Mouse (Mus musculus): ENCODE measurements around the gene Aifm2. TPM values are rescaled to one million over a fixed set of nuclear protein-coding genes. Genes with fewer than 3 reads are reported as not detected.

The Aifm2 gene
- polyA plus RNA-seq (2012; rRNA removed): 23.0 and 28.8 TPM in 2 replicates

DNA sequence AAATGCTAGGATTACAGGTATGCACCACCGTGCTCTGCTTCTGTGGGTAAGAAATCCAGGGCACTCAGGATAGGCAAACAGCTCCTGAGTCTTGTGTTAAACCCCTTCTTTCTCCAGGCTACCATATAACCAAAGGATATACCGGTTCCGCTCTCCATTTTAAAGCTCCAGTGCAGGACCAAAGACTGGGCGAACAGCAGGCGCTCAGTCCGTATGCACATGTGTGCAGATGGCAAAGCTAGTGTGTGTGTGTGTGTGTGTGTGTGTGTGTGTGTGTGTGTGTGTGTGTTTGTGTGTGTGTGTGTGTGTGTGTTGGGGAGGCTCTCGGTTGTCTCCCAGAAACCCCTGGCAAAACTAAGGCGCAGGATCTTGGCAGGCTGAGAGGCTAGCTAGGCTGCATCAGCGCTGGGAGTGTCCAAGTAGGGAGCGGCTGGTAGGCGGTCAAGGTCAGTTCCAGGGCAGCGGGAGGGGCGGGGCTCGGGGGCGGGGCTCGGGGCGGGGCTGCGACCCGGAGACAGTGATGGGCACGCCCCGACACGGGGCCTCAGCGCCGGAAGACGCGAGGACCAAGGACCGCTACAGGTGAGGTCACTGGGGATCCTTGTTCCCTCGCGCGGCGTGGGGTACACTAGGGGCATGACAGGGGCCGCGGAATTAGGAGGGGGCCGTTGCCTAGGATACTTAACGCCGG lies at the start of gene Aifm2:
TSS of gene Aifm2 (plus strand) at position 493 of the 691 bp plus-strand sequence.
- peaks cover 16% of the 10 kb centered on the region for H3K4me1 ChIP-seq (ENCODE audit: control insufficient read depth, insufficient read depth, low read length)
- no peaks in the 10 kb centered on the region for H3K36me3 ChIP-seq (ENCODE audit: control insufficient read depth, insufficient read depth, low read length)
- H3K27ac ChIP-seq (ENCODE audit: control insufficient read depth, insufficient read depth, low read depth, low read length): peak within 1 kb of the TSS; percentile 63
- TF ChIP-seq POLR2A (IDR thresholded peaks at IDR 0.05; ENCODE audit: control insufficient read depth, low read depth, low read length): peak; percentile 48
- no peak for TF ChIP-seq CTCF (IDR thresholded peaks at IDR 0.05; ENCODE audit: control insufficient read depth, insufficient read depth, insufficient replicate concordance, low read depth, low read length)
- H3K27me3 ChIP-seq (ENCODE audit: control insufficient read depth, insufficient read depth, low read length): no peaks in the 10 kb centered on the region
- H3K4me3 ChIP-seq (ENCODE audit: control insufficient read depth, low read depth, low read length): peak within 1 kb of the TSS; percentile 92

DNA sequence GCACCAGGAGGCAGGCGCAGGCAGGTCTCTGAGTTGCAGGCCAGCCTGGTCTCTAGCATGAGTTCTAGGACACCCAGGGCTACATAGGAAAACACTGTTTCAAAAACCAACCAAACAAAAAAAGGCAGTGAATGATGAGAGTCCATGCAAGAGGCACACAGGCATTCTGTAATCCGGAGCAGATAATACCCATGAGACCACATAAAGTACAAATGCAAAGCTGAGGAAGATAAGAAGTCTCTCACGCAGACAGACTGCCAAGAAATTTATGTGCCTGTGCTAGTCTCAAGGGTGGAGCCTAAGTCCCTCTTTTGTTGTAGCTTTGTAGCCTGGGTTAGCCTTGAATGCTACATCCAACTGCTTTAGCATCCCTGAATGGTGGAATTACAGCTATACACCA lies 49.4 kb upstream of the Aifm2 start:
- no peak for TF ChIP-seq CTCF (IDR thresholded peaks at IDR 0.05; ENCODE audit: control insufficient read depth, insufficient read depth, insufficient replicate concordance, low read depth, low read length)
- TF ChIP-seq POLR2A (IDR thresholded peaks at IDR 0.05; ENCODE audit: control insufficient read depth, low read depth, low read length): no peak

DNA sequence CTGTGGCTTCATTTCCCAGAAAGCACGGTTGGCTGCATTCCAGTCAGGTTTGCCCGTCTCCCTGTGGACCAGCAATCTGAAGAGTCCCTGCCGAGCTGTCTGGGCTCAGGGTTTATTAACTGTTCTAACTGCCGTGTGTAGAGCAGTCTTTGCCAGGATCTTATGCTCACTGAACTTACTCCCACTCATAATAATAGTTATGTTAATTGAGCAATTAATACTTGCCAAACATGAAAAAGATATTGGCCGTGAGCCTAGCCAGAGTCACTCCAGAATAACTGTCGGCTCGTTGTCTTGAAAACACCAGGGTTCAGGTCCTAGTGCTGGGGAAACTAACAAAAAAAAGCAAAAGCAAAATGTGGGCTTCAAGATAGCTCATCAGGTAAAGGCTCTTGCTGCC lies 45.8 kb upstream of the Aifm2 start:
- no peaks in the 10 kb centered on the region for H3K36me3 ChIP-seq (ENCODE audit: control insufficient read depth, insufficient read depth, low read length)
- H3K4me3 ChIP-seq (ENCODE audit: control insufficient read depth, low read depth, low read length): no peak overlapping the region
- H3K27me3 ChIP-seq (ENCODE audit: control insufficient read depth, insufficient read depth, low read length): no peaks in the 10 kb centered on the region
- TF ChIP-seq POLR2A (IDR thresholded peaks at IDR 0.05; ENCODE audit: control insufficient read depth, low read depth, low read length) (no peak), CTCF (IDR thresholded peaks at IDR 0.05; ENCODE audit: control insufficient read depth, insufficient read depth, insufficient replicate concordance, low read depth, low read length) (no peak)
- no peaks in the 10 kb centered on the region for H3K4me1 ChIP-seq (ENCODE audit: control insufficient read depth, insufficient read depth, low read length)
- H3K27ac ChIP-seq (ENCODE audit: control insufficient read depth, insufficient read depth, low read depth, low read length): no peak overlapping the region

More for the DNA sequence above, 49.4 kb upstream of the Aifm2 start:
- H3K4me3 ChIP-seq (ENCODE audit: control insufficient read depth, low read depth, low read length): no peak overlapping the region
- H3K27ac ChIP-seq (ENCODE audit: control insufficient read depth, insufficient read depth, low read depth, low read length): no peak overlapping the region
- no peaks in the 10 kb centered on the region for H3K36me3 ChIP-seq (ENCODE audit: control insufficient read depth, insufficient read depth, low read length)
- H3K27me3 ChIP-seq (ENCODE audit: control insufficient read depth, insufficient read depth, low read length): no peaks in the 10 kb centered on the region
- no peaks in the 10 kb centered on the region for H3K4me1 ChIP-seq (ENCODE audit: control insufficient read depth, insufficient read depth, low read length)

DNA sequence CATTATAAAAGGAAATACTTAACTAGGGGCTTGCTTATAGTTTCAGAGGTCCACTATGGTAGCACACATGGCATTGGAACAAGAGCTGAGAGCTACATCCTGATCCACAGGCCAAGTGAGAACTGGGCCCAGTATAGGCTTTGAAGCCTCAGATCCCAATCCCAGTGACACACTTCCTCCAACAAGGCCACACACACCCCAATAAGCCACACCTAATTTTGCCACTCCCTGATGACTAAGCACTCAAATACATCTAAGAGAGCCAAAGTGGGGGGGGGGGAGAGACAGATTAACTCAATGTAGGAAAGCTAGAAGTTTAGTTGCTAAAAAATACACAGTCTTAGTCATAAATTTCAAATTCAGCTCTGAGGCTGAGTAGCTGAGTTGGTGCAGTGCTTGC lies 45.2 kb upstream of the Aifm2 start:
- no peaks in the 10 kb centered on the region for H3K27me3 ChIP-seq (ENCODE audit: control insufficient read depth, insufficient read depth, low read length)
- H3K4me1 ChIP-seq (ENCODE audit: control insufficient read depth, insufficient read depth, low read length): no peaks in the 10 kb centered on the region
- no peaks in the 10 kb centered on the region for H3K36me3 ChIP-seq (ENCODE audit: control insufficient read depth, insufficient read depth, low read length)
- H3K27ac ChIP-seq (ENCODE audit: control insufficient read depth, insufficient read depth, low read depth, low read length): no peak overlapping the region
- TF ChIP-seq POLR2A (IDR thresholded peaks at IDR 0.05; ENCODE audit: control insufficient read depth, low read depth, low read length) (no peak), CTCF (IDR thresholded peaks at IDR 0.05; ENCODE audit: control insufficient read depth, insufficient read depth, insufficient replicate concordance, low read depth, low read length) (no peak)
- H3K4me3 ChIP-seq (ENCODE audit: control insufficient read depth, low read depth, low read length): no peak overlapping the region

DNA sequence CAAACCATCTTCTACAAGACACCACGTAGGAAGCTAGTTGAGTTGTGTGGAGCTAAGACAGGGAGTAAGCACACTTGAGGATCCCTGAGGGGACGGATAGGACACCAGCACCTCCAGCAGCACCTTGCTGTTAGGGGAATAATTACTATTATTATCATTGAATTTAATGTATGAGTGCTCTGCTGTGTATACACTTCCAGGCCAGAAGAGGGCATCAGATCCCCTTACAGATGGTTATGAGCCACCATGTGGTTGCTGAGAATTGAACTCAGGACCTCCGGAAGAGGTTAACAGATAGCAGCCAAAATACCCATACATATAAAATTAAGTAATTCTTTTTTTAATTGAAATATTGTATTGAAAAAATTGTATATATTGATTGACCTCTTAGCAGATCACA lies 44.3 kb upstream of the Aifm2 start:
- no peak for TF ChIP-seq POLR2A (IDR thresholded peaks at IDR 0.05; ENCODE audit: control insufficient read depth, low read depth, low read length)
- TF ChIP-seq CTCF (IDR thresholded peaks at IDR 0.05; ENCODE audit: control insufficient read depth, insufficient read depth, insufficient replicate concordance, low read depth, low read length): no peak
- Histone ChIP-seq H3K4me1 (ENCODE audit: control insufficient read depth, insufficient read depth, low read length) (no peaks in the 10 kb centered on the region), H3K27ac (ENCODE audit: control insufficient read depth, insufficient read depth, low read depth, low read length) (no peak overlapping the region), H3K36me3 (ENCODE audit: control insufficient read depth, insufficient read depth, low read length) (no peaks in the 10 kb centered on the region), H3K27me3 (ENCODE audit: control insufficient read depth, insufficient read depth, low read length) (no peaks in the 10 kb centered on the region), H3K4me3 (ENCODE audit: control insufficient read depth, low read depth, low read length) (no peak overlapping the region)

- TF ChIP-seq CTCF (IDR thresholded peaks at IDR 0.05; ENCODE audit: control insufficient read depth, insufficient read depth, insufficient replicate concordance, low read depth, low read length) (no peak), POLR2A (IDR thresholded peaks at IDR 0.05; ENCODE audit: control insufficient read depth, low read depth, low read length) (no peak)
- no peak overlapping the region for H3K27ac ChIP-seq (ENCODE audit: control insufficient read depth, insufficient read depth, low read depth, low read length)
- no peaks in the 10 kb centered on the region for H3K27me3 ChIP-seq (ENCODE audit: control insufficient read depth, insufficient read depth, low read length)
- peaks cover 2% of the 10 kb centered on the region; the same call in 1 of the 2 replicates for H3K4me1 ChIP-seq (ENCODE audit: control insufficient read depth, insufficient read depth, low read length)
- no peaks in the 10 kb centered on the region for H3K36me3 ChIP-seq (ENCODE audit: control insufficient read depth, insufficient read depth, low read length)
- H3K4me3 ChIP-seq (ENCODE audit: control insufficient read depth, low read depth, low read length): no peak overlapping the region
Measured at GRCm38 (mm10) chr10:61675935-61676334, 39.1 kb upstream of the Aifm2 start.

GRCm38 (mm10) chr10:61679545-61679944 lies 35.5 kb upstream of the Aifm2 start:
- no peaks in the 10 kb centered on the region for H3K27me3 ChIP-seq (ENCODE audit: control insufficient read depth, insufficient read depth, low read length)
- no peaks in the 10 kb centered on the region for H3K36me3 ChIP-seq (ENCODE audit: control insufficient read depth, insufficient read depth, low read length)
- H3K4me3 ChIP-seq (ENCODE audit: control insufficient read depth, low read depth, low read length): peak overlapping the region; percentile 99
- TF ChIP-seq CTCF (IDR thresholded peaks at IDR 0.05; ENCODE audit: control insufficient read depth, insufficient read depth, insufficient replicate concordance, low read depth, low read length): no peak
- TF ChIP-seq POLR2A (IDR thresholded peaks at IDR 0.05; ENCODE audit: control insufficient read depth, low read depth, low read length): no peak
- H3K27ac ChIP-seq (ENCODE audit: control insufficient read depth, insufficient read depth, low read depth, low read length): peak overlapping the region; percentile 96
- peaks cover 5% of the 10 kb centered on the region for H3K4me1 ChIP-seq (ENCODE audit: control insufficient read depth, insufficient read depth, low read length)

Data from testis, adult 2 months (tissue).